Mouse (Mus musculus) lung, embryonic 16.5 days (tissue): Measurements from ENCODE around the gene Taz. TPM values are rescaled to one million over a fixed set of nuclear protein-coding genes. Genes with fewer than 3 reads are reported as not detected.
A peak's percentile ranks its signal among the peaks of the same experiment; 100 is the strongest.

Experiments used
- ATAC-seq: fragments of 200-750 bp; cut with Nextera tagmentation; 2 replicates; pipeline ENCODE4 v1.8.0; 2017; ENCODE audit warnings: low read depth, mild to moderate bottlenecking, moderate library complexity
- H3K27ac ChIP-seq: fragments of 300-500 bp; sonication (generic); 2 replicates; pipeline ENCODE4 v1.5.1; 2014; ENCODE audit warnings: mild to moderate bottlenecking, control low read depth, low read length
- H3K27me3 ChIP-seq: fragments of 300-500 bp; sonication (generic); 2 replicates; pipeline ENCODE4 v1.6.1; 2014; ENCODE audit warnings: low read depth, low read length, mixed read lengths; ENCODE audit not compliant: control insufficient read depth, insufficient read depth
- H3K36me3 ChIP-seq: fragments of 300-500 bp; sonication (generic); 2 replicates; pipeline ENCODE4 v1.6.1; 2014; ENCODE audit warnings: low read length; ENCODE audit not compliant: control insufficient read depth, insufficient read depth
- H3K4me1 ChIP-seq: fragments of 300-500 bp; sonication (generic); replicated peaks from 2 replicates; pipeline ENCODE4 v1.6.1; 2014; ENCODE audit warnings: low read length, mixed read lengths; ENCODE audit not compliant: control insufficient read depth, insufficient read depth
- H3K4me2 ChIP-seq: fragments of 300-500 bp; sonication (generic); 2 replicates; pipeline ENCODE4 v1.6.1; 2014; ENCODE audit warnings: low read depth, low read length, control low read depth
- H3K4me3 ChIP-seq: fragments of 300-500 bp; sonication (generic); 2 replicates; pipeline ENCODE4 v1.5.1; 2014; ENCODE audit warnings: mild to moderate bottlenecking, low read length, control low read depth
- H3K9ac ChIP-seq: fragments of 300-500 bp; sonication (generic); 2 replicates; pipeline ENCODE4 v1.6.1; 2014; ENCODE audit warnings: low read length, control low read depth
- H3K9me3 ChIP-seq: fragments of 300-500 bp; sonication (generic); 2 replicates; pipeline ENCODE4 v1.6.1; 2016; ENCODE audit warnings: low read length; ENCODE audit not compliant: control insufficient read depth
- WGBS: fragments of 180-500 bp; shearing (Covaris S2); extraction: QIAGEN DNeasy Blood & Tissue Kit; methylation state at CpG from one replicate; pipeline ENCODE4 v1.1.7; 2014; 5-methylcytosine and 5-hydroxymethylcytosine counted together
- polyA plus RNA-seq: library from polyadenylated mRNA; unstranded; fragments of >200 nt; fragmentation: Nextera tagmentation; extraction: Ambion mirVana; gene quantifications from 2 replicates; pipeline ENCODE4 v1.2.1, GENCODE M21; 2015

Taz gene
- polyA plus RNA-seq: 81.9 and 91.7 TPM in 2 replicates

DNA sequence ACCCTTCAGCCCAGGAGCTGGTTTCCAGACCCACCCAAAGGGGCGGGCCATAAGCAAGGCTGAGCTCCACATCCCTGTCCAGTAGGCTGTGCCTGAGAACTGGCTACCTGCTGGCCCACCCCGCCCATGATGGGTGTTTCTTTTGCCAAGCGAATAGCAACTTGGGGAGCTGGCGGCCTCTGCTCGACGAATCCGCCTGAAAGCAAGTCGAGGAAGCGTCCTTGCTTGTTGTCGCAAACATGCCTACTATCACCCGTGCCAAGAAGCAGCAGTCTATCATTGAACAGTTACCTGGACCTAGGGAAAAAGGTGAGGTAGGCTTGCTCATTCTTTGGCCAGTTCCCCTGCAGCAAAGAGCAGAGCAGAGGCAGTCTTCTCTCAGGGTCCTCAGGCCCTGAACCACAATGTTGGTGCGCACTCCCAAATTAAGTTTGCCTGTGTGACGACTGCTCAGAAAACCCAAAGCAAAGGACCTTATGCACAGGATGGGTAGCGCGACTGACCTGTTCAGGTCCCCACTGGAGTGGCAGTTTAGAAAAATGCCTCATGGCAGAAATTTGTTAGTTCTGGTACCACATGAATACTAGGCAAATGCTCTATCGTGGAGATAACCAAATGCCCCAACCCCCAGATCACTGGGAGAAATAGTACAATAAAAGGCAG, at the start of gene Taz, which contains the start of gene Dnase1l1:
Taz (plus strand) TSS at position 181 of the 663 bp plus-strand sequence.
Dnase1l1 (minus strand) TSS at position 606 of the 663 bp plus-strand sequence.
- Histone ChIP-seq H3K4me1 (peaks cover 4% of the 10 kb centered on the region; the same call in 1 of the 2 replicates), H3K27me3 (no peaks in the 10 kb centered on the region), H3K4me3 (peak within 1 kb of the TSS; percentile 64), H3K27ac (peak within 1 kb of the TSS; percentile 93), H3K9me3 (no peaks in the 10 kb centered on the region), H3K36me3 (no peaks in the 10 kb centered on the region), H3K9ac (peak within 1 kb of the TSS; percentile 77), H3K4me2 (peak within 1 kb of the TSS; percentile 78)
- ATAC-seq: peak; percentile 95
- WGBS: 13% methylated on average over 16 of the region's 16 CpGs

GRCm38 (mm10) chrX:74233196-74233595, 48.5 kb upstream of the Taz start:
- WGBS: 85% methylated on average over 5 of the region's 5 CpGs
- H3K9ac ChIP-seq: no peak overlapping the region
- peaks cover 69% of the 10 kb centered on the region for H3K36me3 ChIP-seq
- no peak overlapping the region for H3K4me3 ChIP-seq
- H3K9me3 ChIP-seq: no peaks in the 10 kb centered on the region
- no peaks in the 10 kb centered on the region for H3K27me3 ChIP-seq
- no peak overlapping the region for H3K27ac ChIP-seq
- no peaks in the 10 kb centered on the region for H3K4me1 ChIP-seq
- H3K4me2 ChIP-seq: no peak overlapping the region
- no peak for ATAC-seq

- no peak overlapping the region for H3K27ac ChIP-seq
- H3K9ac ChIP-seq: no peak overlapping the region
- H3K27me3 ChIP-seq: no peaks in the 10 kb centered on the region
- H3K4me1 ChIP-seq: no peaks in the 10 kb centered on the region; the same call in 1 of the 2 replicates
- no peak overlapping the region for H3K4me3 ChIP-seq
- H3K4me2 ChIP-seq: no peak overlapping the region
- ATAC-seq: no peak
- H3K36me3 ChIP-seq: peaks cover 59% of the 10 kb centered on the region
- H3K9me3 ChIP-seq: no peaks in the 10 kb centered on the region
- 88% methylated on average over 4 of the region's 4 CpGs for WGBS
These were observed 41.4 kb upstream of the Taz start for GRCm38 (mm10) chrX:74240332-74240731.

DNA sequence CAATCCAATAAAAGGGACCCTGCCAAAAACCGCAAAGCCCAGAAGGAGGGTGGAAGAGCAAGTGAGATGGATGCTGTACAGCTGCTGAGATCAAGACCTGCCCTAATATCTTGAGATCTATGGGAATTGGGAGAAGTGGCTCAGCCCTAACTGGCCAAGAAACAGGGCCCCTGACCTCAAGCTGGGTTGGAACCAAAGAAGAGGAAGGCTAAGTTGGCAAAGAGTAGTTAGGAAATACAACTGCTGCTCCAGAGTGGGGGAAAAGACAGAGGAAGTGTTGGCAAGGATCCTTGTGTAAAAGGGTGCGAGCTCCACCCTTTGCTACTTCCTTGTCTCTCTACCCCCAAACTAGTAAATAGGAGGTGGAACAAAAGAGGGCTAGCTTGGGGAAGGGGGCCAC, 38.3 kb upstream of the Taz start:
- Histone ChIP-seq H3K27ac (no peak overlapping the region; the same call in 1 of the 2 replicates), H3K4me2 (peak overlapping the region; percentile 57), H3K36me3 (peaks cover 42% of the 10 kb centered on the region), H3K27me3 (no peaks in the 10 kb centered on the region), H3K4me3 (peak overlapping the region; percentile 68), H3K9ac (peak overlapping the region; percentile 67; the same call in 1 of the 2 replicates), H3K9me3 (no peaks in the 10 kb centered on the region), H3K4me1 (no peaks in the 10 kb centered on the region; the same call in 1 of the 2 replicates)
- peak; percentile 12 for ATAC-seq
- 58% methylated on average over 2 of the region's 2 CpGs for WGBS

DNA sequence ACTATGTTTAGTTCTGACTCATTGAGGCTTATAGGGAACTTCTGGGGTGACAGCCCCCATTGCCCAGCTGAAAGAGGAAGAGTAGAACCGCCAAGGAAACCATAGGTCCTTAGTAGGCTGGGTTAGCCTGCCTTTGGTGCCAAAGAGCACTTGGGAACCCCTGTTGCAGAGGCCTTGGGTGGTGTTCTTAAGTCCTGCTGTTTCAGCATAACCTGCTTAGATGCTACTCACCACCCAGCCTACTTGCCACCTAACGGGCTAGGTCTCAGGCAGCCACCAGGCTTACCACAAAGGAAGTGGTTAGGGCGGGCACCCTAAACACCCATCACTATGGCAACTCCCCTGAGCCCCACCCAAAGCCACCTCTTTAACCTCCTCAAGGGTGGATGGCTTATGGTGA, 37.9 kb upstream of the Taz start:
- no peak for ATAC-seq
- H3K36me3 ChIP-seq: peaks cover 41% of the 10 kb centered on the region
- peak overlapping the region; percentile 68 for H3K4me3 ChIP-seq
- no peaks in the 10 kb centered on the region for H3K27me3 ChIP-seq
- WGBS: 34% methylated on average over 3 of the region's 3 CpGs
- peak overlapping the region; percentile 86 for H3K27ac ChIP-seq
- peak overlapping the region; percentile 67 for H3K9ac ChIP-seq
- H3K4me1 ChIP-seq: no peaks in the 10 kb centered on the region; the same call in 1 of the 2 replicates
- H3K4me2 ChIP-seq: peak overlapping the region; percentile 57
- no peaks in the 10 kb centered on the region for H3K9me3 ChIP-seq

GRCm38 (mm10) chrX:74244614-74245083, 37.1 kb upstream of the Taz start:
- H3K4me1 ChIP-seq: no peaks in the 10 kb centered on the region; the same call in 1 of the 2 replicates
- WGBS: 13% methylated on average over 3 of the region's 3 CpGs
- H3K4me2 ChIP-seq: peak overlapping the region; percentile 57
- H3K27me3 ChIP-seq: no peaks in the 10 kb centered on the region
- ATAC-seq: peak; percentile 58
- peak overlapping the region; percentile 78 for H3K9ac ChIP-seq
- peak overlapping the region; percentile 86 for H3K27ac ChIP-seq
- no peaks in the 10 kb centered on the region for H3K9me3 ChIP-seq
- peaks cover 32% of the 10 kb centered on the region for H3K36me3 ChIP-seq
- peak overlapping the region; percentile 68 for H3K4me3 ChIP-seq

DNA sequence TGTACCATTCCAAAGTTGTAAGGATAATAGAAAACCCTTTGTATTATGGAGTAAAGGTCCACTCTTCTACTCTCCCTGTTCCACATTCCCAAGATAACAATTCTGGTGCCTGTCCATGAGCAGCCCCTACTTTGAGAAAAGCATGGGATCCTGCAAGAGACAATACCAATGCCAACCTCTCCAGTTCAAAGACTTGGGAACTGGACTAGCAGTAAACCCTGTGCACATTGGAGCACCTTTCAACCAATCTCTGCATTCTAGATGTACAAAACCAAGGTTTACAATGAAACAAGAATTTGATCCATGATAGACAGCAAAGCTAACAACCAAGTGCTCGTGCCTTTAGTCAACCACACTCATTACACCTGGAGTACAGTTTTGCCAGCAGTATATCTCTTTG, 36.6 kb upstream of the Taz start:
- Histone ChIP-seq H3K4me2 (peak overlapping the region; percentile 57), H3K4me1 (no peaks in the 10 kb centered on the region; the same call in 1 of the 2 replicates), H3K27me3 (no peaks in the 10 kb centered on the region), H3K4me3 (peak overlapping the region; percentile 68), H3K9me3 (no peaks in the 10 kb centered on the region), H3K36me3 (peaks cover 28% of the 10 kb centered on the region), H3K27ac (peak overlapping the region; percentile 86), H3K9ac (peak overlapping the region; percentile 78)
- WGBS: 37% methylated on average over 1 of the region's 1 CpGs
- ATAC-seq: no peak

- peak; percentile 49 for ATAC-seq
- peak overlapping the region; percentile 68 for H3K4me3 ChIP-seq
- WGBS: 13% methylated on average over 21 of the region's 21 CpGs
- H3K4me2 ChIP-seq: peak overlapping the region; percentile 57
- no peaks in the 10 kb centered on the region for H3K27me3 ChIP-seq
- peaks cover 22% of the 10 kb centered on the region for H3K36me3 ChIP-seq
- no peaks in the 10 kb centered on the region for H3K9me3 ChIP-seq
- H3K4me1 ChIP-seq: no peaks in the 10 kb centered on the region; the same call in 1 of the 2 replicates
- peak overlapping the region; percentile 86 for H3K27ac ChIP-seq
- peak overlapping the region; percentile 78 for H3K9ac ChIP-seq
These were observed 36.0 kb upstream of the Taz start for GRCm38 (mm10) chrX:74245687-74246086.

DNA sequence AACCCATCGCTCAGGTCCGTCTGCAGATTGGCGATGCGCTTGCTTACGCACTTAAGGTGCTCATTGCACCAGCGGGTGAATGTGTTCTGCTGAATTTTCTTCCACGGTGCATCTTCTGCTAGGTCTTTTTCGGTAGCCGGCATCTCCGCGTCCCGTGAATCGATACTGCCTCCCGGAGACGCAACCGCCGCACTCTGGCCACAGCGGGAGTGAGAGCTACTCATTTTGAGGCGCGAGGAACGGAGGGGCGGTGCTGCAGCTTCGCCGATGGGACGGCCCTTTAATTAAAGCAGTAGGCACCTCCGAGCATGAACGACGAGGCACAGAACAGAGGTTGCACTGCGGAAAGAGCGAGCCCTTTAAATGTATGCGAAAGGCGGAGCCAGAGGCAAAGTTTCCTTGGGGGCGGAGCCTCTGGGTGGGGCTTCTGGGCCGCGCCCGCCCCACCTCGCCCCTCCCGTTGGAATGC, 35.5 kb upstream of the Taz start:
- peaks cover 17% of the 10 kb centered on the region for H3K36me3 ChIP-seq
- peak overlapping the region; percentile 78 for H3K9ac ChIP-seq
- no peaks in the 10 kb centered on the region for H3K27me3 ChIP-seq
- H3K9me3 ChIP-seq: no peaks in the 10 kb centered on the region
- ATAC-seq: peak; percentile 86
- WGBS: 16% methylated on average over 38 of the region's 38 CpGs
- H3K4me3 ChIP-seq: peak overlapping the region; percentile 68
- H3K4me2 ChIP-seq: peak overlapping the region; percentile 57
- H3K27ac ChIP-seq: peak overlapping the region; percentile 96
- no peaks in the 10 kb centered on the region; the same call in 1 of the 2 replicates for H3K4me1 ChIP-seq
